Mouse (Mus musculus): ENCODE measurements at regions not wholly inside any gene's neighbourhood (a gene's known extent, or its start where the extent isn't known, plus 50 kb on each side); places are given as distances from the start of the nearest gene placed in this dataset.

GRCm38 (mm10) chr15:36660986-36661385, 346.6 kb downstream of the Zfp706 start:
- H3K9me3 ChIP-seq = no peaks in the 10 kb centered on the region
- 80% methylated on average over 7 of the region's 7 CpGs for WGBS
- no peak overlapping the region for H3K4me3 ChIP-seq
- H3K4me2 ChIP-seq = no peak overlapping the region
- H3K36me3 ChIP-seq = no peaks in the 10 kb centered on the region
- H3K4me1 ChIP-seq (replicated peaks) = no peaks in the 10 kb centered on the region
- H3K27me3 ChIP-seq = no peaks in the 10 kb centered on the region
- ATAC-seq (ENCODE audit: low read depth) = no peak
- H3K27ac ChIP-seq (replicated peaks) = no peak overlapping the region
- no peak overlapping the region for H3K9ac ChIP-seq

Measured in neural tube, embryonic 13.5 days (tissue).